Mouse (Mus musculus) liver, postnatal 0 days (tissue): ENCODE results near the gene Il1f6.

ENCODE experiments used
- CTCF ChIP-seq: sonication (generic); IDR thresholded peaks from 2 replicates; pipeline ENCODE4 v1.5.1; 2016; ENCODE audit warnings: antibody characterized with exemption, low read depth
- EP300 ChIP-seq: IDR thresholded peaks from 2 replicates; pipeline ENCODE4 v1.6.1; 2016; ENCODE audit warnings: antibody characterized with exemption, low read depth, mild to moderate bottlenecking

DNA sequence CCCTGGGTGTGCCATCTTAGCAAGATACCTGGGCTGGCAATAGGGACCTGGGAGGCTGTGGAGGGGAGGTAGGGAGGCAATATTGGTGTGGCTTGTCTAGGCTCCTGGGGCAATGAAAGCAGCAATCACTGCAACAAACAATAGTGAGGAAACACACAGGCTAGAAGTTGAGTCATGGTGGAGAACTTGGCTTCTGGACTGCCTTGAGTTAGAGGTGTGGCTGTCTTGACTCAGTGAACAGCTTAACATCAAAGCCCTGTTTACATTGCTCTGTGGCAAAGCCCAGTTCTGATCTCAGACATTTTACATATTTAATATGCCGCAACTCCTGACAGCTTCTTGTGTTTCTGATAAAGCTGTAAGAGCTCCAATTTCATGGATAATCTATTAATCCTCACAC lies 52.3 kb downstream of the Il1f6 start:
- no peak for TF ChIP-seq CTCF
- TF ChIP-seq EP300: no peak
